Mouse (Mus musculus): ENCODE data around the gene Cfap77.

The Cfap77 gene

GRCm38 (mm10) chr2:28997161-28997834 lies 57.6 kb downstream of the Cfap77 start:
- DNase-seq (ENCODE audit: low spot score), result no peak

DNA sequence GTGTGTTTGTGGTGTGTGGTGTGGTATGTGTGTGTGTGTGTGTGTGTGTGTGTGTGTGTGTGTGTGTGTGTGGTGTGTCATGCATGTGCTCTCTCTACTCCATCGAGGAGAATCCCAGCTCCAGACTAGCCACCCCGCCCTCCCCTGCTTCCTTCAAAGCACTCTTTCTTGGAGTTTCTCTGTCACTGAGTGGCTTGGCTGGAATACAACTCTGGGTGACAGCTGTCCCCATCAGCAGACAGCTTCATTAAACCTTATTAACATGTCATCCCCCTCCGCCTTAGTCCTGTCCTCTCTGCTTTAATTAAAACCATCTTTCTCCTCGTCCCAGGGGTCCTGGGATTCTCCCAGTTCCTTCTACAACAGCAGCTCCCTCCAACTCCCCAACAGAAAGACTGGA lies 59.4 kb downstream of the Cfap77 start:
- DNase-seq (ENCODE audit: low spot score), result no peak

- no peak for DNase-seq (ENCODE audit: low spot score)
Measured at GRCm38 (mm10) chr2:28994014-28994413, 60.9 kb downstream of the Cfap77 start.

DNA sequence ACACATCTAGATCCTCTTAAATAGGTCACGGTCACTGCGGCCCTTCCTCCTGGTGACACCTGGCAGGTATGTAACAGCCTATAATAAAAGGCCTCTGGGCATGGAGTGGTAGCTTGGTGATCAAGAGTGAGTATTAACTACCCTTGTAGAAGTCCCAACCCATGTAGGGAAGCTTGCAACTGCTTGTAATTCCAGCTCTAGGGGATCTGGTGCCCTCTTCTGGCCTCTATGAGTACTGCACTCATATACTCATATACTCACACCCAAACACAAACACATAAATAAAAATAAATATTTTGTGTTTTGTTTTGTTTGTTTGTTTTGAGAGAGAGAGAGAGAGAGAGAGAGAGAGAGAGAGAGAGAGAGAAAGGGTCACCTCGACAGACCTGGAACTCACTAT lies 66.1 kb downstream of the Cfap77 start:
- no peak for DNase-seq (ENCODE audit: low spot score)

DNA sequence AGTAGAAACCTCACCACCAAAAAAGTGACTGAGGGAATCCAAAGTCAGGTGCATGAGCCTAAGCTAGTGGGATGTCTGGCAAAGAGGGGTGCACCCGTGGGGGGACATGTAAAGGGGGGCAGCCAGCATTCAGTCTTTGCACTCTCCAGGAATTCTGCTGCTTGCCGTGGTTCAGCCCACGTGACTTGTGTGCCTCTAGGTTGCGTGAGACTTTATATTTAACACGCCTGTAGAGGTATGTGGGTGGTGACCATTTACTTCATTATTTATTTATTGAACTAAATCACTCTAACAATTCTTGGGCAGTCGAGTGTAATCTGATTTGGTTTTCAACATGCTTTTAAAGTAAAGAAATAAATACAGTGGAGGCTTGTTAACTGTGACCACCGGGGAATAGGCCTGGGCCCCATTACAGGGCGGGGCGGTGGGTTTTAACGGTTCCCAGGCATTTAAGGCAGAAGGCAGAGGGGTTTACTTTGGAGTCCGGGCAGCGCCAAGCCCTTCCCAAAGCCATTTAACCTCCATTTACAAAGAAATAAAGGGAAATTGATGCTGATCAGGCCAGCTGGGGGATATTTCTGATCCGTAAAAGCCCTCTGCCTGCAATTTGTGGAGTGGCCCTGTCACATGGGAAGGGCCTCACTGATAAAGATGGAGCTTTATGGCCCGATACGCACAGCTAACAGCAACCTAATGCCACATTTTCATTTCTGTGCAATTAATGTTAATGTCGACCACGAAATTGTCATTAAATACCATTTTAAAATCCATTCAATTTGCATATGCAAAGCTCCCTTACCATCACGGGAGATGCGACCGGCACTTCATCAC lies 74.6 kb downstream of the Cfap77 start:
- DNase-seq (ENCODE audit: low spot score), result no peak

- no peak for DNase-seq (ENCODE audit: low spot score)
Measured at GRCm38 (mm10) chr2:28978461-28978860, 76.4 kb downstream of the Cfap77 start.

DNA sequence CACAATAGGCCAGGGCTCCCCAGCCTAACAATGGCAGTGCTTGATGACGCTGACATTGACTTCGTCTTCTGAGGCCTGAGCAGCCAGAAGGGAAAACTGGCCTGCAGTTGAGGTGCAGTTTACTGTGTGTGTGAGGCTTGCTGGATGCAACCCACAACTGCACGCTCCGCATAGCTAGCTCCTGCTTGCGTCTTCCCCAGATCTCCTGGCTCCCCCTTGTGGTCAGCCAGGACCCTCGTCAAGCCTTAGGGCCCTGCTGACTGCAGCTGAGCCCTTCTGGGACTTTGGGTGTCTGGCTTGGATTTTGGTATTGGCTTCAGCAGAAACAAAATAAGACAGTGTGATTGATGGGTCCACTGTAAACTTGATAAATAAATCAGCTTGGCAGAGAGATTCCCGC lies 78.2 kb downstream of the Cfap77 start:
- peak; percentile 24 for DNase-seq (ENCODE audit: low spot score)

GRCm38 (mm10) chr2:28975604-28976003 lies 79.3 kb downstream of the Cfap77 start:
- no peak for DNase-seq (ENCODE audit: low spot score)

GRCm38 (mm10) chr2:28974520-28974919 lies 80.3 kb downstream of the Cfap77 start:
- no peak for DNase-seq (ENCODE audit: low spot score)

DNA sequence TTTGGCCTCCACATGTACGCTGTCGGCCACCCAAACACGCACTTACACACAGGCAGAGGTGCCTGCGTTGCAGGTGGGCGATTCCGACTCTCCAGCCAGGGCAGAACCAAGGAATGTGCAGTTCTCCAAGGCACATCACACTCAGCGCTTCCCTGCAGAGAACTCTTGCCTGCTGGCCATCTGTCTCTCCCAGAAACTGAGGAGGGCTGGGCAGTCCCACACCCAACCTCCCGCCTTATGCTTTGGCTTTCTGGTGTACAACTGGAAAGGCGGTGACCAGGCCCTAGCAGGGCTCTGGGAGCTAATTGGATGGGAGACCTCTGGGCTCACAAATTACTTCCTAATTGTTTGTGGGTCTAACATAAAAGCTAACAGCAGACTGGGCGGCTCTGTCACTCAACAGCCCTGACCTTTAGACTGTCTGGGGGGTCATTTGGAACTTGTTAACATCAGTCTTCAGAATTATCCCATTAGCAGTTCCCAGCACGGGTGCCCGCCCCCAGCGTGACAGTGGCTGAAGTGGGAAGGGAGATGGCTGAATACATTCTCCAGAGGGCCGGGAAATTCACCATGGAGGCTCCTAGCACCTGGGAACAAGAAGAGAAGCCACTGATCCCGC lies 80.9 kb downstream of the Cfap77 start:
- DNase-seq (ENCODE audit: low spot score), result no peak

DNA sequence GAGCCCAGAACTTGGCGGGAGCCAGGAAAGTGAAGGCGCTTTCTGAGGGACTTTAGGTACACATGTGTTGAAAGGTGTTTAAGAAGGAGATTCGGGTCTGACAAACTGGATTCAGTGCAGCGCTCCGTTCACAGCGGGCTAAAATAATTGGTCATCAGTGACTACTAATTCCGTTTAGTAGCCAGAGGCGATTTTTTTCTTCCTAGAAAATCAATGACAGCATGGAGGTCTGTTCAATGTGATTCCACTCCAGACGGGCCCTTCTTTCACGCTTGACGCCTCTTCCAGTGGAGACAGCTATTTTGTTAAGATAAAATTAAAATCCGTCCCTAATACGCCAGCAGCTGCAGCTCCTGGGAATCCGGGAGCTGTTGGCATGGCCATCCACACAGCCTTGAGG lies 84.4 kb downstream of the Cfap77 start:
- no peak for DNase-seq (ENCODE audit: low spot score)

DNA sequence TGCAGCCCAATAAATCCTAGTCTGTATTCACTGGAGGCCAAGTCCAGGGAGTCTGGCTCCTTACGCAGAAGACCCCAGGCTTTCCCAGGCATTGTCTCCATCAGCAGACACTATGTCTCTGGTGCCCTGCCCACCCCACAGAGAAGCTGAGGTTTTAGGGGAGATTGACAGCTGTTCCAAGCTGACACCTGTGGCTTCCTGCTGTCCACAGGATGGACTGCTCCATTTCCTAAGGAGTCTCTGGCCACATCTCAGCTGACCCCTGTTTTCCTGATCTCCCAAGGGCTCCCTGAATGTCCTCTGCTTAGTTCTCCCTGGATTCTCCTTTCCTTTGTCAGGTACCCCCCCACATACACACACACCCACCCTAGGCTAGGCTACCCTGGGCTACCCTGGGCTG lies 86.6 kb downstream of the Cfap77 start:
- DNase-seq (ENCODE audit: low spot score), result no peak

DNA sequence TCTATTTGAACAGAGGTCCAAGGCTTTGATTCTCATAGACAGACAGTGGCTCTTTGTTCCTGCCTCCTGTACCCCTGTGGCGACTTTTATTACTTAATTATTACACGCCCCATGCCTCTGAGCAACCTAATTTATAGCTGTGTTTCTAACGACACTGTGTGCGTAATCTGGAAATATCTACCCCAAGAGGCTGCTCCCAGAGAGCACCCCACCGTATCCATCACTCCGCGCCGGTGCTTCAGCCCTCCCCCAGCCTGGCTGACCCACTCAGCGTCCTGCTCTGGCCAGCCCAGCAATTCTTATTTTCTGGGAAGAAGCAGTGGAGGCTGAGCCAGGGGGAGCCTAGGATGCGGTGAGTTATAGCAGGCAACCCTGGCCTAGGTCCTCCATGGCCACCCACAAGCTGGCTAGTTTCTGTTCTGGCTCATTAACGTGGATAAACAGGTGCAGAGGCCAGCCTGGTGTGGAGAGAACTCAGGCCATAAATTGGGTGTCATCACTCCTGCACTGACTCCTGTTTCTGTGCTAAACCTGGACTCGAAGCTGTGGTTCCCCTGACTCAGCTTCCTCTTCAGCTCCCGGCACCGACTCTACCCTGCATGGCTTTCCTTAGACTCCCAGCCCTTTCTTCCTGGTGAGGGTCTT lies 88.6 kb downstream of the Cfap77 start:
- DNase-seq (ENCODE audit: low spot score), result no peak

- DNase-seq (ENCODE audit: low spot score), result no peak
Measured at GRCm38 (mm10) chr2:28963565-28963964, 91.3 kb downstream of the Cfap77 start.

GRCm38 (mm10) chr2:28961636-28962035 lies 93.2 kb downstream of the Cfap77 start:
- no peak for DNase-seq (ENCODE audit: low spot score)

DNA sequence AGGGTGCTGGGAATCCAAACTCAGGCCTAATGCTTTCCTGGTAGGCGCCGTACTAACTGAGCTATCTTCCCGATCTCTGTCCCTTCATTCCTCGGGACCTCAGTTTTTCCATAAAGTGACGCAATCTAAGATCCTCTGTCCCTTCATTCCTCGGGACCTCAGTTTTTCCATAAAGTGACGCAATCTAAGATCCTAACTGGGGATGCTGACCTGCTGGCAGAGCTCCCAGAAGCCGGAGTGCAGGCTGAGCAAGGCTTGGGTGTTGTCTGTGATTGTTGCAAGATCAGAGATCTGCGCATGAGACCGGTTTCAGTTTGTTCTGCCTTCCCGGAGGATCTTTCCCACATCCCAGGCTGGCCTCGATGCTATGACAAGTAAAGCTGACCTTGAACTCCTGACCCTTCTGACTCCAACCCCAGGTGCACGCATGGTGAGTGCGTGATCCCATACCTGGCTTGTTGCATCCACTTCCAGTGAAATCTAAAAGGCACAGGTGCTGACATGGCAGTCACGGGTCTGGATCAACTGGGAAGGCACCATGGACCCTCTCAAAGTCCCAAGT lies 93.8 kb downstream of the Cfap77 start:
- no peak for DNase-seq (ENCODE audit: low spot score)

- no peak for DNase-seq (ENCODE audit: low spot score)
Measured at GRCm38 (mm10) chr2:28956874-28957273, 98.0 kb downstream of the Cfap77 start.

DNA sequence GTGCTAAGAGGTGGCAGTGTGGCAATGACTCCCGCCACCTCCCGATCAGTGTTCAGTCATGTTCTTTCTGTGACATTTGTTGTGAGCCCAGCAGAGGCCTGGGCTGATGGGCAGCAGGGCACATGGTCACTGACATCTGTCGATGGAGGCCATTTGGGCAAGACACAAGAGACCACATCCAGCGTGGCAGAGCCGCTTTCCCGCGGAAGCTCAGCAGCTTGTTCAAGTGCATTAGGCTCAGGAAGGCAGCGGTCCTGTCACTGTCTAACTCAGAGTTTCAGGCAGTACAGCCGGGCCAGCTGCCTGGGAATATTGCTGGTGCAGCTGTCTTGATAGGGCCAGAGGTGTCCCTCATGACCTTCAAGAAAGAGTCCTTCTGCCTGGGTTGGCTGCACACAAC lies 100.3 kb downstream of the Cfap77 start:
- no peak for DNase-seq (ENCODE audit: low spot score)

DNA sequence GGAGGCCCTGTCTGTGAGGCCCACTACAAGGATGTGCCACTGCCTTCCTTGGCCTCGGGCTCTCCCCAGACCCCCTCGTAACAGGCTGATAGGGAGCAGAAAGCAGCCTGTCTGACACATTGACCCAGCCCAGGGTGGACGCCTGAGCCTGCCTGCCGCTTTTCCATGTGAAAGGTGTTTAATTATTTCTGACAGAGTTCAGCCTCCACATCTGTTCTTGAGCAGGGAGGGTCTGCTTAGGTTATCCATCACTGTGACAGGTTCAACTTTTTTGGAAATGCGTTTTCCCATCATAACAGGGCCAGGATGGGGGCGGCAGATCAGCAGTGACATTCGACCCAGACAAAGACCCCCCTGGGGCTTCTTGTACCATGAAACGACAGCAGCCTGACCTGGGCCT lies 101.9 kb downstream of the Cfap77 start:
- DNase-seq (ENCODE audit: low spot score), result no peak

DNA sequence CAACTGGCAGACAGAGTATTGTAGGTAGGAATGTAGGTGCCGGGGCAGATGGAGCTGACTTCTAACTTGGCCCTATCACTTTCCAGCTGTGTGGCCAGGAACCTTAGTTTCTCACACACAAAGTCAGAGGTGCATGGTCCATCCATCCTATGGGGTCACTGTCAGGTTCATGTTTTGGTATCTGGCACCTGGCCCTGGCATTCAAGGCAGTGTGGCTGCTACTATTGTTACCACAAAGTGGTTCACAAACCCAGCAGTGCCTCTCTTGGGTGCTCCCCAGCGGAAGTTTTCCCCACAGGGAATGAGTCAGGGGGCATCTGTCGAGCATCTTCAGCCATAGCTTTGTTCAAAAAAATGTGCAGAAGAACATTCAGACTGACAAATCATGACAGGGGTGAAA lies 108.6 kb downstream of the Cfap77 start:
- no peak for DNase-seq (ENCODE audit: low spot score)

- no peak for DNase-seq (ENCODE audit: low spot score)
Measured at GRCm38 (mm10) chr2:28945388-28945787, 109.5 kb downstream of the Cfap77 start.
